Comparison of ENCODE assay signal across 13 mouse cellular contexts in genomic region chr9:77463195-77463594, GRCm38 (mm10).
A peak's percentile ranks its signal among the peaks of the same experiment; 100 is the strongest.
DNase-seq lines count a peak whose midpoint lies in the region; ATAC-seq lines count a peak whose summit lies in the region.
"Had no signal": no experiment of that assay in that cellular context is flagged by ENCODE, and none has a peak within 500 bp of the region (broad histone marks: within the 10 kb centered on the region; RNA-seq: fewer than 3 reads in every experiment).

No protein-coding gene starts in this region.

- no peak overlapping the region for H3K9ac ChIP-seq in heart, embryonic 15.5 days
- H3K9ac ChIP-seq: liver, embryonic 15.5 days; neural tube, embryonic 13.5 days; stomach, embryonic 15.5 days had no signal

- ATAC-seq in heart, embryonic 15.5 days (replicated peaks; ENCODE audit: insufficient number of reproducible peaks, insufficient read depth, low FRiP score, low read depth), result no peak
- peak; percentile 63 for ATAC-seq in CD4-positive, CD25-positive, alpha-beta regulatory T cell, adult 4 months
- ATAC-seq: inflammation-experienced regulatory T-cells, adult 6 months had no signal

- H3K27me3 ChIP-seq in heart, embryonic 15.5 days, result no peaks in the 10 kb centered on the region
- H3K27me3 ChIP-seq: liver, embryonic 15.5 days; neural tube, embryonic 13.5 days; stomach, embryonic 15.5 days had no signal

- WGBS in heart, embryonic 15.5 days, result 25% methylated on average over 4 of the region's 4 CpGs

- H3K4me3 ChIP-seq in heart, embryonic 15.5 days, result no peak overlapping the region
- H3K4me3 ChIP-seq: liver, embryonic 15.5 days; neural tube, embryonic 13.5 days; stomach, embryonic 15.5 days had no signal

- H3K27ac ChIP-seq in heart, embryonic 15.5 days, result peak overlapping the region; percentile 77
- H3K27ac ChIP-seq: liver, embryonic 15.5 days; neural tube, embryonic 13.5 days; stomach, embryonic 15.5 days had no signal

- peaks cover 48% of the 10 kb centered on the region for H3K4me1 ChIP-seq in heart, embryonic 15.5 days (replicated peaks)
- H3K4me1 ChIP-seq: stomach, embryonic 15.5 days had no signal

- H3K9me3 ChIP-seq in heart, embryonic 15.5 days (replicated peaks), result no peaks in the 10 kb centered on the region
- H3K9me3 ChIP-seq: liver, embryonic 15.5 days; neural tube, embryonic 13.5 days; stomach, embryonic 15.5 days had no signal

- intact Hi-C loops in heart, postnatal 36 days (cut with DNase I), result loop anchor here (5.0 kb wide), 1 partner anchor 79 kb away; the partner anchor contains the start of gene Lrrc1

- no peak overlapping the region for H3K4me2 ChIP-seq in heart, embryonic 15.5 days
- H3K4me2 ChIP-seq: liver, embryonic 15.5 days; neural tube, embryonic 13.5 days; stomach, embryonic 15.5 days had no signal

- 0 out of 2 replicates have a peak, but pooled peaks cover 2% of the 10 kb centered on the region for H3K36me3 ChIP-seq in heart, embryonic 15.5 days
- H3K36me3 ChIP-seq: liver, embryonic 15.5 days; neural tube, embryonic 13.5 days; stomach, embryonic 15.5 days had no signal

- DNase-seq in heart, postnatal 36 days, result no peak
- DNase-seq in 416B (ENCODE audit: low read depth), result peak; percentile 67
- peak; percentile 2 to 4 for DNase-seq in natural killer cell, adult 2 months (ENCODE audit: low spot score in 2 of 2)
- no peak for DNase-seq in gastrocnemius, postnatal 25 days
- no peak for DNase-seq in right cerebral cortex, postnatal 10 days (ENCODE audit: low spot score in 2 of 2)
- DNase-seq: cerebellum, adult 2 months; lung, postnatal 4 days had no signal

Comparison
In these comparisons a context has a peak if more than half of its experiments do, and no peak if none do; other contexts are left out.
1. DNase-seq: peak in 416B (single experiment) and natural killer cell, adult 2 months (2 of 2); none in heart, postnatal 36 days (0 of 2), gastrocnemius, postnatal 25 days (single experiment) and right cerebral cortex, postnatal 10 days (0 of 2).